Mouse (Mus musculus): Measurements from ENCODE around the gene Psg23. TPM values are rescaled to one million over a fixed set of nuclear protein-coding genes. Genes with fewer than 3 reads are reported as not detected.
"Not testable (repeated sequence)": the region's sequence is repeated elsewhere in the genome, so short reads cannot be mapped to it uniquely, and the experiment has no call there.

The Psg23 gene
- not detected in 2 replicates for polyA plus RNA-seq (2016; fragmentation: Nextera tagmentation; extraction: Ambion mirVana)

DNA sequence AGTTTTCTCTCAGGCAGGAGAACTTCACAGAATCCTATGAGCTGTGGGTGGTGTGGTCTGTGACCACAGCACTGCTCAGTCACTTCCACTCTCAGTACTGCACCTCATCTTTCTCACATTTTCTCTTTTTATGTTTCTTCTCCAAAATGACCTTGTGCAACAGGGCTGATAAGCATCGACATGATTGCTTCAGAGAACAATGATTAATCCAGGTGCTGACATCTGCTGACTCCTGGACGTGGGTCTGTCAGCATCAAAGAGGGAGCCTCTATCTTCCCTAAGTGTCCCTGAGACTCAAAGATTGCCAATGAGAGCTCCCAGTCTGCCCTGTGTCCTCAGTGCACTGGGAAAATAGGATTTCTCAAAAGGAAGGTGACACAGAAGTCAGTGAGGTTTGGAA is at the start of gene Psg23:
Psg23 (minus strand) TSS at position 101 of the 400 bp plus-strand sequence.
- 66% methylated on average over 2 of the region's 2 CpGs for WGBS
- H3K27me3 ChIP-seq; H3K9me3 ChIP-seq (replicated peaks); H3K4me1 ChIP-seq; ATAC-seq (ENCODE audit: low FRiP score); H3K4me2 ChIP-seq (replicated peaks); H3K9ac ChIP-seq; H3K4me3 ChIP-seq; H3K27ac ChIP-seq; H3K36me3 ChIP-seq: not testable (repeated sequence)

DNA sequence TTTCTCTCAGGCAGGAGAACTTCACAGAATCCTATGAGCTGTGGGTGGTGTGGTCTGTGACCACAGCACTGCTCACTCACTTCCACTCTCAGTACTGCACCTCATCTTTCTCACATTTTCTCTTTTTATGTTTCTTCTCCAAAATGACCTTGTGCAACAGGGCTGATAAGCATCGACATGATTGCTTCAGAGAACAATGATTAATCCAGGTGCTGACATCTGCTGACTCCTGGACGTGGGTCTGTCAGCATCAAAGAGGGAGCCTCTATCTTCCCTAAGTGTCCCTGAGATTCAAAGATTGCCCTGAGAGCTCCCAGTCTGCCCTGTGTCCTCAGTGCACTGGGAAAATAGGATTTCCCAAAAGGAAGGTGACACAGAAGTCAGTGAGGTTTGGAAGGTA is 40.3 kb upstream of the Psg23 start, which contains the start of gene Psg21:
Psg21 (minus strand) TSS at position 101 of the 400 bp plus-strand sequence.
- not testable (repeated sequence) for H3K4me3 ChIP-seq; H3K27ac ChIP-seq; ATAC-seq (ENCODE audit: low FRiP score); H3K4me2 ChIP-seq (replicated peaks); H3K9me3 ChIP-seq (replicated peaks); H3K36me3 ChIP-seq; H3K9ac ChIP-seq; H3K4me1 ChIP-seq; H3K27me3 ChIP-seq
- WGBS = 72% methylated on average over 2 of the region's 2 CpGs

DNA sequence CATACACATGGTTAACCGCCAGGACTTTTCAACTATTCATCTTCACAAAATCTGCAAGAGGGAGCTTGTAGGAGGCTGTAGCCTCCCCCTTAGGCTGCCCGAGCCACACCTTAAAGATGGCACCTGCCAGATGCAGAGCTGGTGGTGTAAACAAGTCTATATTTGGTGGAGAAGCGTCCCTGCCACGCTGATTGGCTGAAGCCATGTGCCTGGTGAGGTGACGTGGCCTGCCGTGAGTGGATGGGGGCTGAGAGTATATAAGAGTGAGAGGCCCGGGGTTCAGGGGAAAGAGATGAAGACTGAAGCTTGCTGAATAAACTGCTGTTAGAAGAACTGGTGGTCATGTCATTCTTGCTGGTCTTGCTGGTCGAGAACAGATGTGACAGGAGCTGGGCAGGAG is 10.6 kb upstream of the Psg23 start:
- not testable (repeated sequence) for H3K4me3 ChIP-seq; H3K27ac ChIP-seq; H3K9me3 ChIP-seq (replicated peaks); H3K9ac ChIP-seq; H3K4me1 ChIP-seq; H3K27me3 ChIP-seq; H3K4me2 ChIP-seq (replicated peaks); H3K36me3 ChIP-seq; ATAC-seq (ENCODE audit: low FRiP score)
- WGBS = 81% methylated on average over 8 of the region's 8 CpGs

DNA sequence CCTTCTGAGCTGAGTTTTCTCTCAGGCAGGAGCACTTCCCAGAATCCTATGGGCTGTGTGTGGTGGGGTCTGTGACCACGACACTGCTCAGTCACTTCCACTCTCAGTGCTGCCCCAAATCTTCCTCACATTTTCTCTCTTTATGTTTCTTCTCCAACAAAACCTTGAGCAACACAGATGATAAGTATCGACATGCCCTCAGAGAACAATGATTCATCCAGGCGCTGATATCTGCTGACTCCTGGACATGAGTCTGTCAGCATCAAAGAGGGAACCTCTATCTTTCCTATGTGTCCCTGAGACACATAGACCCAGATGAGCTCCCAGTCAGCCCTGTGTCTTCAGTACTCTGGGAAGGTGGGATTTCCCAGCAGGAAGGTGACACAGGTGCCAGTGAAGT is 49.1 kb downstream of the Psg23 start, which contains the start of gene Psg27:
Psg27 (minus strand) TSS at position 101 of the 400 bp plus-strand sequence.
- H3K9ac ChIP-seq = no peak within 1 kb of the TSS
- no peak within 1 kb of the TSS for H3K27ac ChIP-seq
- no peaks in the 10 kb centered on the region for H3K27me3 ChIP-seq
- H3K36me3 ChIP-seq = no peaks in the 10 kb centered on the region
- no peak within 1 kb of the TSS for H3K4me2 ChIP-seq (replicated peaks)
- WGBS = 88% methylated on average over 3 of the region's 3 CpGs
- 0 out of 2 replicates have a peak, but pooled peaks cover 4% of the 10 kb centered on the region for H3K9me3 ChIP-seq (replicated peaks)
- no peaks in the 10 kb centered on the region for H3K4me1 ChIP-seq
- no peak for ATAC-seq (ENCODE audit: low FRiP score)
- no peak within 1 kb of the TSS for H3K4me3 ChIP-seq

DNA sequence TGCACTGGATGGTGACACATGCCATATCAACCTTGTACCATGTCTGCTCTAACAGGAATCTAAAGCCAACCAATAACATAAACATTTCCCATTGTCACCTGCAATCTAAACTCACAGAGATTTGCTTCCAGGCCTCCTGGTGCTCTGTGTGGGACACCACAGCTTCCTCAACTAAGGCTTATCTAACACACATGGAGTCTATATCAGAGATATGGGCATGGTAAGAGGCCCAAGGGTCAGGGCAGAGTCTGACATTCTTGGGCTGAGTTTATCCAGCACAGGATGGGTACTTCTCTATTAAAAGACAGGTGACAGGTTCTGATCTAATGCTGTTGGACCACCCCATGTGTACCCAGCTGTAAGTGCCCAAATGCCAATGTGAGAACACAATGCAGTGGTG is 56.5 kb downstream of the Psg23 start:
- no peak overlapping the region for H3K4me3 ChIP-seq
- no peaks in the 10 kb centered on the region for H3K36me3 ChIP-seq
- 0 out of 2 replicates have a peak, but pooled peaks cover 12% of the 10 kb centered on the region for H3K9me3 ChIP-seq (replicated peaks)
- no peak overlapping the region for H3K9ac ChIP-seq
- no peaks in the 10 kb centered on the region for H3K27me3 ChIP-seq
- H3K27ac ChIP-seq = no peak overlapping the region
- no peak overlapping the region for H3K4me2 ChIP-seq (replicated peaks)
- H3K4me1 ChIP-seq = no peaks in the 10 kb centered on the region
- ATAC-seq (ENCODE audit: low FRiP score) = no peak

Other genes starting within 250 kb of the Psg23 start
- gene Psg28, start 184.5 kb downstream of the Psg23 start, polyA plus RNA-seq (2016; fragmentation: Nextera tagmentation; extraction: Ambion mirVana) = not detected in 2 replicates
- gene Psg26, start 132.3 kb downstream of the Psg23 start, polyA plus RNA-seq (2016; fragmentation: Nextera tagmentation; extraction: Ambion mirVana) = not detected in 2 replicates
- gene Psg25, start 84.2 kb downstream of the Psg23 start, polyA plus RNA-seq (2016; fragmentation: Nextera tagmentation; extraction: Ambion mirVana) = not detected in 2 replicates
- gene Psg27, start 49.2 kb downstream of the Psg23 start, polyA plus RNA-seq (2016; fragmentation: Nextera tagmentation; extraction: Ambion mirVana) = not detected in 2 replicates
- gene Psg21, start 40.2 kb upstream of the Psg23 start, polyA plus RNA-seq (2016; fragmentation: Nextera tagmentation; extraction: Ambion mirVana) = not detected in 2 replicates
- gene Psg20, start 69.7 kb upstream of the Psg23 start, polyA plus RNA-seq (2016; fragmentation: Nextera tagmentation; extraction: Ambion mirVana) = not detected in 2 replicates
- gene Psg22, start 101.6 kb upstream of the Psg23 start, polyA plus RNA-seq (2016; fragmentation: Nextera tagmentation; extraction: Ambion mirVana) = not detected in 2 replicates
- not detected in 2 replicates for gene Psg19, start 182.0 kb upstream of the Psg23 start, polyA plus RNA-seq (2016; fragmentation: Nextera tagmentation; extraction: Ambion mirVana)
- not detected in 2 replicates for gene Psg17, start 205.1 kb upstream of the Psg23 start, polyA plus RNA-seq (2016; fragmentation: Nextera tagmentation; extraction: Ambion mirVana)
- gene Mill2, start 223.5 kb upstream of the Psg23 start, polyA plus RNA-seq (2016; fragmentation: Nextera tagmentation; extraction: Ambion mirVana) = 0.27 and 0.45 TPM in 2 replicates

All from hindbrain, embryonic 12.5 days (tissue).